Comparison of ENCODE assay signal across 22 mouse cellular contexts in the genomic region with DNA sequence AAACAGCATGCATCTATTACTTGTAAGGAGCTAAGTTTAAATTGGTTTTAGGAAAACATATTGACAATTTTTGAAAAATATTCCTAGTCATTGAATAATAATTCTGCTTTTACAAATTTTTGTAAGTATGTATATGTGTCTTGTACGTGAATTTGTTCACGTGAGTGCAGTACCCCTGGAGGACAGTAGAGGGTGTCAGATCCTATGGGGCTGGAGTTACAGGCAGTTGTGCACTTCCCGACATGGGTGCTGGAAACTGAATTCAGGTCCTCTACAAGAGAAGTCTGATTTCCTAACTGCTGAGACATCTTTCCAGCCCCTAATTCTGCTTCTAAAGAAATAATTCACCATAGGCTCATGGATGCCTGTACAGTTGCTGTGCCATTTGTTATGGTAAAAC.
DNase-seq lines count a peak whose midpoint lies in the region; ATAC-seq and TF ChIP-seq lines count a peak whose summit lies in the region.
"Had no signal": no experiment of that assay in that cellular context is flagged by ENCODE, and none has a peak within 500 bp of the region (broad histone marks: within the 10 kb centered on the region; RNA-seq: fewer than 3 reads in every experiment).

No protein-coding gene starts in this region.

- H3K27me3 ChIP-seq in forebrain, postnatal 0 days (ENCODE audit: insufficient read depth, low read length) = 0 out of 2 replicates have a peak, but pooled peaks cover 6% of the 10 kb centered on the region
- H3K27me3 ChIP-seq in forebrain, embryonic 15.5 days = no peaks in the 10 kb centered on the region
- no peaks in the 10 kb centered on the region for H3K27me3 ChIP-seq in liver, embryonic 14.5 days (ENCODE audit: control insufficient read depth, insufficient read depth, low read length)
- H3K27me3 ChIP-seq in liver, embryonic 11.5 days (replicated peaks; ENCODE audit: control insufficient read depth, insufficient read depth, low read length) = no peaks in the 10 kb centered on the region
- no peaks in the 10 kb centered on the region for H3K27me3 ChIP-seq in CH12.LX (replicated peaks)
- H3K27me3 ChIP-seq in midbrain, embryonic 15.5 days (replicated peaks) = no peaks in the 10 kb centered on the region
- no peaks in the 10 kb centered on the region for H3K27me3 ChIP-seq in forebrain, embryonic 13.5 days
- H3K27me3 ChIP-seq: heart, embryonic 13.5 days; liver, embryonic 15.5 days; stomach, embryonic 15.5 days had no signal

- H3K27ac ChIP-seq in forebrain, postnatal 0 days (ENCODE audit: low read depth, low read length) = no peak overlapping the region
- no peak overlapping the region for H3K27ac ChIP-seq in forebrain, embryonic 15.5 days (replicated peaks)
- H3K27ac ChIP-seq in liver, embryonic 14.5 days = no peak overlapping the region
- H3K27ac ChIP-seq in liver, embryonic 11.5 days (ENCODE audit: low read depth, low read length) = no peak overlapping the region
- H3K27ac ChIP-seq in CH12.LX (ENCODE audit: insufficient read depth, low read depth) = no peak overlapping the region
- no peak overlapping the region for H3K27ac ChIP-seq in midbrain, embryonic 15.5 days
- no peak overlapping the region for H3K27ac ChIP-seq in forebrain, embryonic 13.5 days
- H3K27ac ChIP-seq: embryonic facial prominence, embryonic 10.5 days; heart, embryonic 13.5 days; kidney, postnatal 0 days; liver, embryonic 15.5 days; stomach, embryonic 15.5 days had no signal

- no peak overlapping the region for H3K9ac ChIP-seq in forebrain, postnatal 0 days
- H3K9ac ChIP-seq in forebrain, embryonic 15.5 days (replicated peaks) = no peak overlapping the region
- no peak overlapping the region for H3K9ac ChIP-seq in liver, embryonic 14.5 days (replicated peaks)
- H3K9ac ChIP-seq in liver, embryonic 11.5 days (ENCODE audit: low read depth, low read length) = no peak overlapping the region
- H3K9ac ChIP-seq in CH12.LX (ENCODE audit: insufficient read depth, low read depth) = no peak overlapping the region
- no peak overlapping the region for H3K9ac ChIP-seq in midbrain, embryonic 15.5 days
- H3K9ac ChIP-seq in forebrain, embryonic 13.5 days = no peak overlapping the region
- H3K9ac ChIP-seq: heart, embryonic 13.5 days; liver, embryonic 15.5 days; stomach, embryonic 15.5 days had no signal

- no peaks in the 10 kb centered on the region for H3K9me3 ChIP-seq in forebrain, postnatal 0 days (ENCODE audit: low read length)
- H3K9me3 ChIP-seq in forebrain, embryonic 15.5 days = no peaks in the 10 kb centered on the region
- H3K9me3 ChIP-seq in liver, embryonic 14.5 days (ENCODE audit: control insufficient read depth, low read length) = no peaks in the 10 kb centered on the region
- no peaks in the 10 kb centered on the region for H3K9me3 ChIP-seq in liver, embryonic 11.5 days (ENCODE audit: control insufficient read depth, low read length)
- peaks cover 2% of the 10 kb centered on the region for H3K9me3 ChIP-seq in CH12.LX (replicated peaks; ENCODE audit: low read length)
- H3K9me3 ChIP-seq in midbrain, embryonic 15.5 days = no peaks in the 10 kb centered on the region
- no peaks in the 10 kb centered on the region for H3K9me3 ChIP-seq in forebrain, embryonic 13.5 days (replicated peaks)
- H3K9me3 ChIP-seq: embryonic facial prominence, embryonic 10.5 days; heart, embryonic 13.5 days; liver, embryonic 15.5 days; stomach, embryonic 15.5 days had no signal

- no peak for TF ChIP-seq POLR2A in CH12.LX (IDR thresholded peaks at IDR 0.05; ENCODE audit: low read depth, low read length)

- no peak overlapping the region for H3K4me3 ChIP-seq in forebrain, postnatal 0 days (ENCODE audit: low read depth, low read length)
- no peak overlapping the region for H3K4me3 ChIP-seq in forebrain, embryonic 15.5 days
- H3K4me3 ChIP-seq in liver, embryonic 14.5 days (ENCODE audit: insufficient read depth in 1 of 2, low read depth in 2 of 2, low read length in 2 of 2) = no peak overlapping the region
- no peak overlapping the region for H3K4me3 ChIP-seq in liver, embryonic 11.5 days (ENCODE audit: low read depth, low read length)
- H3K4me3 ChIP-seq in CH12.LX (replicated peaks in 1 of 3; ENCODE audit: low read depth in 2 of 3, low read length in 2 of 3, poor library complexity in 1 of 3) = no peak overlapping the region
- no peak overlapping the region for H3K4me3 ChIP-seq in midbrain, embryonic 15.5 days
- no peak overlapping the region for H3K4me3 ChIP-seq in forebrain, embryonic 13.5 days
- H3K4me3 ChIP-seq: embryonic facial prominence, embryonic 10.5 days; heart, embryonic 13.5 days; liver, embryonic 15.5 days; stomach, embryonic 15.5 days had no signal

- 95% methylated on average over 3 of the region's 3 CpGs for WGBS in forebrain, postnatal 0 days
- 88% methylated on average over 3 of the region's 3 CpGs for WGBS in forebrain, embryonic 15.5 days
- 85% methylated on average over 3 of the region's 3 CpGs for WGBS in liver, embryonic 14.5 days (ENCODE audit: insufficient replicate concordance)
- 83% methylated on average over 3 of the region's 3 CpGs for WGBS in liver, embryonic 11.5 days
- 96% methylated on average over 3 of the region's 3 CpGs for WGBS in midbrain, embryonic 15.5 days
- 92% methylated on average over 3 of the region's 3 CpGs for WGBS in forebrain, embryonic 13.5 days

- no peak overlapping the region for H3K4me2 ChIP-seq in forebrain, postnatal 0 days (ENCODE audit: low read depth)
- H3K4me2 ChIP-seq in forebrain, embryonic 15.5 days (replicated peaks) = no peak overlapping the region
- H3K4me2 ChIP-seq in liver, embryonic 14.5 days (ENCODE audit: low read depth) = no peak overlapping the region
- no peak overlapping the region for H3K4me2 ChIP-seq in liver, embryonic 11.5 days
- no peak overlapping the region for H3K4me2 ChIP-seq in CH12.LX (ENCODE audit: insufficient read depth, low read depth, poor library complexity, severe bottlenecking)
- no peak overlapping the region for H3K4me2 ChIP-seq in midbrain, embryonic 15.5 days
- H3K4me2 ChIP-seq in forebrain, embryonic 13.5 days = no peak overlapping the region
- H3K4me2 ChIP-seq: heart, embryonic 13.5 days; liver, embryonic 15.5 days; stomach, embryonic 15.5 days had no signal

- no peaks in the 10 kb centered on the region for H3K36me3 ChIP-seq in forebrain, postnatal 0 days (ENCODE audit: insufficient read depth)
- H3K36me3 ChIP-seq in forebrain, embryonic 15.5 days = no peaks in the 10 kb centered on the region
- H3K36me3 ChIP-seq in liver, embryonic 14.5 days (replicated peaks; ENCODE audit: control insufficient read depth, insufficient read depth, low read depth) = no peaks in the 10 kb centered on the region
- no peaks in the 10 kb centered on the region for H3K36me3 ChIP-seq in liver, embryonic 11.5 days (ENCODE audit: control insufficient read depth, insufficient read depth, low read length)
- no peaks in the 10 kb centered on the region for H3K36me3 ChIP-seq in CH12.LX (replicated peaks in 1 of 2; ENCODE audit: control insufficient read depth in 1 of 2, insufficient read depth in 1 of 2, low read length in 1 of 2)
- no peaks in the 10 kb centered on the region for H3K36me3 ChIP-seq in midbrain, embryonic 15.5 days (replicated peaks)
- H3K36me3 ChIP-seq in forebrain, embryonic 13.5 days (ENCODE audit: poor library complexity, severe bottlenecking) = no peaks in the 10 kb centered on the region
- H3K36me3 ChIP-seq: embryonic facial prominence, embryonic 10.5 days; heart, embryonic 13.5 days; liver, embryonic 15.5 days; stomach, embryonic 15.5 days had no signal

- ATAC-seq in forebrain, postnatal 0 days = no peak
- ATAC-seq in forebrain, embryonic 15.5 days (replicated peaks) = no peak
- ATAC-seq in liver, embryonic 14.5 days (ENCODE audit: insufficient read depth) = no peak
- ATAC-seq in liver, embryonic 11.5 days (replicated peaks; ENCODE audit: low FRiP score) = no peak
- no peak for ATAC-seq in midbrain, embryonic 15.5 days (replicated peaks)
- ATAC-seq in forebrain, embryonic 13.5 days = no peak
- ATAC-seq: forebrain, embryonic 14.5 days had no signal

- TF ChIP-seq RAD21 in CH12.LX (IDR thresholded peaks at IDR 0.05; ENCODE audit: low read depth, low read length) = no peak; the same call in 1 of the 2 replicates

- dilution Hi-C loops in CH12.LX (cut with MboI; ENCODE audit: extremely low pct_ligation_motif_present, extremely low pct_unique_long_range_greater_than_20kb, low sequenced_read_pairs) = no loop called here

- H3K79me2 ChIP-seq in CH12.LX (replicated peaks; ENCODE audit: control insufficient read depth, extremely low read depth, insufficient read depth, poor library complexity, severe bottlenecking) = no peaks in the 10 kb centered on the region

- DNase-seq in forebrain, postnatal 0 days = no peak
- no peak for DNase-seq in liver, embryonic 14.5 days (ENCODE audit: low read depth in 3 of 3, low spot score in 3 of 3)
- no peak for DNase-seq in liver, embryonic 11.5 days (ENCODE audit: low spot score)
- DNase-seq in CH12.LX (ENCODE audit: extremely low read depth) = no peak
- peak; percentile 51 for DNase-seq in induced T-regulatory cell, adult 2 months (ENCODE audit: low read depth)
- DNase-seq: adrenal gland, postnatal 10 days; cerebellum, adult 18-20 months; heart, postnatal 4 days; kidney, adult 11 months; left cerebral cortex, postnatal 4 days; lung, postnatal 36 days; midbrain, embryonic 14.5 days; thymus, postnatal 14 days had no signal

- TF ChIP-seq EP300 in liver, embryonic 14.5 days (IDR thresholded peaks at IDR 0.05; ENCODE audit: low read depth) = no peak
- no peak for TF ChIP-seq EP300 in CH12.LX (IDR thresholded peaks at IDR 0.05; ENCODE audit: low read length)

- in situ Hi-C loops in CH12.LX (cut with MboI; ENCODE audit: low pct_ligation_motif_present, low pct_unique_long_range_greater_than_20kb, low sequenced_read_pairs) = no loop called here

- H3K4me1 ChIP-seq in forebrain, postnatal 0 days (ENCODE audit: insufficient read depth) = no peaks in the 10 kb centered on the region
- peaks cover 3% of the 10 kb centered on the region for H3K4me1 ChIP-seq in forebrain, embryonic 15.5 days
- no peaks in the 10 kb centered on the region for H3K4me1 ChIP-seq in liver, embryonic 14.5 days (replicated peaks; ENCODE audit: control insufficient read depth in 2 of 2, insufficient read depth in 2 of 2, low read length in 1 of 2)
- no peaks in the 10 kb centered on the region for H3K4me1 ChIP-seq in liver, embryonic 11.5 days (replicated peaks; ENCODE audit: control insufficient read depth, insufficient read depth, low read length)
- H3K4me1 ChIP-seq in CH12.LX (ENCODE audit: control insufficient read depth in 1 of 2, insufficient read depth in 2 of 2) = no peaks in the 10 kb centered on the region
- H3K4me1 ChIP-seq in midbrain, embryonic 15.5 days = no peaks in the 10 kb centered on the region
- H3K4me1 ChIP-seq in forebrain, embryonic 13.5 days = peaks cover 6% of the 10 kb centered on the region
- H3K4me1 ChIP-seq: embryonic facial prominence, embryonic 10.5 days; heart, embryonic 13.5 days; liver, embryonic 15.5 days; stomach, embryonic 15.5 days had no signal

- TF ChIP-seq CTCF in forebrain, postnatal 0 days (IDR thresholded peaks at IDR 0.05; ENCODE audit: low read depth) = peak; percentile 22; the same call in 1 of the 2 replicates
- TF ChIP-seq CTCF in liver, embryonic 14.5 days (IDR thresholded peaks at IDR 0.05; ENCODE audit: low read depth) = peak; percentile 35
- TF ChIP-seq CTCF in CH12.LX (conservative IDR thresholded peaks at IDR 0.05 in 1 of 2, IDR thresholded peaks at IDR 0.05 in 1 of 2; ENCODE audit: low read depth in 2 of 2, low read length in 2 of 2) = peak in 1 of 2 experiments; percentile 31; a peak in 2 of 4 replicates

TF ChIP-seq in CH12.LX, 34 proteins besides CTCF, POLR2A, EP300 and RAD21 (continues in another document):
- no peak for TF ChIP-seq ZMIZ1 (IDR thresholded peaks at IDR 0.05; ENCODE audit: low read depth, low read length)
